Mouse (Mus musculus): ENCODE data around the gene Shisa8.

GRCm38 (mm10) chr15:82203611-82204351, 8.8 kb downstream of the Shisa8 start:
- TF ChIP-seq CTCF (IDR thresholded peaks at IDR 0.05; ENCODE audit: borderline replicate concordance, extremely low read depth, insufficient read depth, insufficient read length) (no peak), POLR2A (IDR thresholded peaks at IDR 0.05; ENCODE audit: borderline replicate concordance, extremely low read depth, insufficient read depth, insufficient read length, poor library complexity, severe bottlenecking) (no peak)
